8 mouse cellular contexts compared by ENCODE assay signal in genomic region chr2:31442480-31443160, GRCm38 (mm10). TPM values are rescaled to one million over a fixed set of nuclear protein-coding genes. Genes with fewer than 3 reads are reported as not detected.
DNase-seq lines count a peak whose midpoint lies in the region; ATAC-seq and TF ChIP-seq lines count a peak whose summit lies in the region.

No protein-coding gene starts in this region.

- intact Hi-C loops in gastrocnemius, postnatal 36 days (cut with DNase I), result no loop called here

- no peak overlapping the region for H3K9ac ChIP-seq in forebrain, embryonic 11.5 days (ENCODE audit: low read length)

- peak; percentile 55 for TF ChIP-seq POLR2A in embryonic fibroblast, embryonic 13.5 days (IDR thresholded peaks at IDR 0.05; ENCODE audit: low read depth, low read length)

- H3K4me1 ChIP-seq in embryonic fibroblast, embryonic 13.5 days (ENCODE audit: control insufficient read depth, insufficient read depth, low read length), result peaks cover 12% of the 10 kb centered on the region
- H3K4me1 ChIP-seq in forebrain, embryonic 11.5 days (replicated peaks; ENCODE audit: control insufficient read depth, insufficient read depth, low read length), result no peaks in the 10 kb centered on the region

- H3K27me3 ChIP-seq in forebrain, embryonic 11.5 days (ENCODE audit: control insufficient read depth, insufficient read depth, low read length), result no peaks in the 10 kb centered on the region

- H3K9me3 ChIP-seq in forebrain, embryonic 11.5 days (ENCODE audit: control insufficient read depth, low read length), result no peaks in the 10 kb centered on the region

- no peaks in the 10 kb centered on the region for H3K36me3 ChIP-seq in forebrain, embryonic 11.5 days (ENCODE audit: control insufficient read depth, insufficient read depth, low read length)

- no peak overlapping the region for H3K4me3 ChIP-seq in embryonic fibroblast, embryonic 13.5 days (ENCODE audit: insufficient read depth, low read length)
- no peak overlapping the region for H3K4me3 ChIP-seq in forebrain, embryonic 11.5 days (ENCODE audit: low read depth, low read length)

- WGBS in forebrain, embryonic 11.5 days, result 70% methylated on average over 11 of the region's 11 CpGs

- H3K4me2 ChIP-seq in forebrain, embryonic 11.5 days (ENCODE audit: low read depth, low read length, severe bottlenecking), result no peak overlapping the region

- TF ChIP-seq CTCF in embryonic fibroblast, embryonic 13.5 days (IDR thresholded peaks at IDR 0.05; ENCODE audit: borderline replicate concordance, insufficient read depth, low read length), result no peak

- ATAC-seq in forebrain, embryonic 11.5 days (replicated peaks; ENCODE audit: low FRiP score), result no peak

- peak overlapping the region; percentile 89 for H3K27ac ChIP-seq in embryonic fibroblast, embryonic 13.5 days (ENCODE audit: insufficient read depth, low read length)
- no peak overlapping the region for H3K27ac ChIP-seq in forebrain, embryonic 11.5 days (ENCODE audit: low read depth, low read length)

- peak; percentile 17 for DNase-seq in gastrocnemius, adult 18-20 months (ENCODE audit: low spot score)
- DNase-seq in gastrocnemius, postnatal 36 days, result no peak
- peak; percentile 64 for DNase-seq in 3134 (ENCODE audit: extremely low read depth, insufficient read length, low spot score)
- peak; percentile 55 to 66 for DNase-seq in layer of hippocampus, adult 8-10 months (ENCODE audit: low spot score in 2 of 2)
- DNase-seq in yolk sac, embryonic 10.5 days (ENCODE audit: low spot score), result peak; percentile 35
- DNase-seq in forebrain, embryonic 11.5 days (ENCODE audit: low spot score), result no peak
- DNase-seq in lung, postnatal 36 days, result no peak

RNA-seq across cellular contexts. Expression of gene Ass1, which starts 27.4 kb away (rescaled TPM):
- 1 to 10 TPM; 2.4 to 5.9 TPM for total RNA-seq in gastrocnemius, adult 18-20 months (2021)
- total RNA-seq in gastrocnemius, postnatal 36 days (2021), result 1 to 10 TPM; 1.9 to 2.1 TPM
- 212 and 308 TPM in 2 replicates for polyA plus RNA-seq in embryonic fibroblast, embryonic 13.5 days (2011; ENCODE audit: insufficient read length, low read depth, missing spikeins)
- 10 to 100 TPM; 35.1 to 46.8 (median 38.7) TPM for total RNA-seq in layer of hippocampus, adult 8-10 months (2022)
- polyA plus RNA-seq in forebrain, embryonic 11.5 days (2014; fragmentation: Nextera tagmentation; extraction: Ambion mirVana), result 3.3 and 6.8 TPM in 2 replicates

Comparison
In these comparisons a context has a peak if more than half of its experiments do, and no peak if none do; other contexts are left out.
1. DNase-seq: peak in gastrocnemius, adult 18-20 months (single experiment), 3134 (single experiment), layer of hippocampus, adult 8-10 months (2 of 2) and yolk sac, embryonic 10.5 days (single experiment); none in gastrocnemius, postnatal 36 days (0 of 2), forebrain, embryonic 11.5 days (single experiment) and lung, postnatal 36 days (single experiment).
2. RNA of gene Ass1, which starts 27.4 kb away (total RNA-seq): 35.1 to 46.8 TPM in layer of hippocampus, adult 8-10 months; 2.4 to 5.9 TPM in gastrocnemius, adult 18-20 months and 1.9 to 2.1 TPM in gastrocnemius, postnatal 36 days; every median in the first group is over 4 times any median in the second.